Mouse (Mus musculus) liver, postnatal 0 days (tissue): ENCODE measurements around the gene H13. TPM values are rescaled to one million over a fixed set of nuclear protein-coding genes. Genes with fewer than 3 reads are reported as not detected.

ENCODE experiments used
- ATAC-seq: fragments of 200-750 bp; cut with Nextera tagmentation; 2 replicates; pipeline ENCODE4 v1.8.0; 2017; ENCODE audit warnings: mild to moderate bottlenecking, moderate library complexity
- DNase-seq: peaks from one replicate; pipeline ENCODE4 v3.0.0-alpha.2; 2016
- H3K27ac ChIP-seq: fragments of 300-500 bp; sonication (generic); 2 replicates; pipeline ENCODE4 v1.5.1; 2014; ENCODE audit warnings: antibody characterized with exemption, moderate library complexity, mild to moderate bottlenecking, low read depth
- H3K27me3 ChIP-seq: fragments of 300-500 bp; sonication (generic); 2 replicates; pipeline ENCODE4 v1.6.1; 2014; ENCODE audit warnings: low read length, control low read depth, mixed read lengths; ENCODE audit not compliant: insufficient read depth
- H3K36me3 ChIP-seq: fragments of 300-500 bp; sonication (generic); replicated peaks from 2 replicates; pipeline ENCODE4 v1.6.1; 2014; ENCODE audit warnings: mild to moderate bottlenecking, control low read depth, low read length, moderate library complexity, mixed read lengths; ENCODE audit not compliant: insufficient read depth
- H3K4me1 ChIP-seq: fragments of 300-500 bp; sonication (generic); 2 replicates; pipeline ENCODE4 v1.6.1; 2014; ENCODE audit warnings: antibody characterized with exemption, mild to moderate bottlenecking, control low read depth; ENCODE audit not compliant: insufficient read depth
- H3K4me2 ChIP-seq: fragments of 300-500 bp; sonication (generic); 2 replicates; pipeline ENCODE4 v1.6.1; 2014; ENCODE audit warnings: low read depth, mild to moderate bottlenecking, low read length, moderate library complexity, mixed read lengths
- H3K4me3 ChIP-seq: fragments of 300-500 bp; sonication (generic); 2 replicates; pipeline ENCODE4 v1.5.1; 2014; ENCODE audit warnings: low read depth, low read length
- H3K9ac ChIP-seq: fragments of 300-500 bp; sonication (generic); replicated peaks from 2 replicates; pipeline ENCODE4 v1.6.1; 2014; ENCODE audit warnings: mild to moderate bottlenecking, moderate library complexity
- H3K9me3 ChIP-seq: fragments of 300-500 bp; sonication (generic); 2 replicates; pipeline ENCODE4 v1.6.1; 2016; ENCODE audit warnings: mild to moderate bottlenecking, control low read depth, low read length, mixed read lengths
- CTCF ChIP-seq: sonication (generic); IDR thresholded peaks from 2 replicates; pipeline ENCODE4 v1.5.1; 2016; ENCODE audit warnings: antibody characterized with exemption, low read depth
- EP300 ChIP-seq: IDR thresholded peaks from 2 replicates; pipeline ENCODE4 v1.6.1; 2016; ENCODE audit warnings: antibody characterized with exemption, low read depth, mild to moderate bottlenecking
- WGBS: fragments of 180-500 bp; shearing (Covaris S2); extraction: QIAGEN DNeasy Blood & Tissue Kit; methylation state at CpG from one replicate; pipeline ENCODE4 v1.1.7; 2014; ENCODE audit not compliant: insufficient replicate concordance; 5-methylcytosine and 5-hydroxymethylcytosine counted together
- polyA plus RNA-seq: library from polyadenylated mRNA; unstranded; fragments of >200 nt; fragmentation: Nextera tagmentation; extraction: Ambion mirVana; gene quantifications from 2 replicates; pipeline ENCODE4 v1.2.1, GENCODE M21; 2015

The H13 gene
- polyA plus RNA-seq, 1 experiment from 2014 or later, result 63.8 TPM

- no peak for ATAC-seq
Observed at GRCm38 (mm10) chr2:152725178-152725750, 56.0 kb downstream of the H13 start.

GRCm38 (mm10) chr2:152726213-152726612, 57.0 kb downstream of the H13 start:
- ATAC-seq (no peak), DNase-seq (no peak)
- no peaks in the 10 kb centered on the region for H3K36me3 ChIP-seq
- H3K4me3 ChIP-seq, result no peak overlapping the region
- no peak overlapping the region for H3K4me2 ChIP-seq
- H3K9me3 ChIP-seq, result no peaks in the 10 kb centered on the region
- peaks cover 8% of the 10 kb centered on the region for H3K27me3 ChIP-seq
- no peak for TF ChIP-seq EP300
- no peak for TF ChIP-seq CTCF
- H3K27ac ChIP-seq, result no peak overlapping the region
- 83% methylated on average over 6 of the region's 6 CpGs for WGBS
- H3K4me1 ChIP-seq, result peaks cover 31% of the 10 kb centered on the region
- no peak overlapping the region for H3K9ac ChIP-seq

More at GRCm38 (mm10) chr2:152725178-152725750, 56.0 kb downstream of the H13 start:
- H3K4me1 ChIP-seq, result peaks cover 31% of the 10 kb centered on the region
- no peak for DNase-seq
- no peak overlapping the region for H3K27ac ChIP-seq
- no peak overlapping the region for H3K9ac ChIP-seq
- 55% methylated on average over 15 of the region's 15 CpGs for WGBS
- H3K4me3 ChIP-seq, result no peak overlapping the region
- H3K4me2 ChIP-seq, result no peak overlapping the region
- peaks cover 8% of the 10 kb centered on the region for H3K27me3 ChIP-seq
- TF ChIP-seq CTCF (no peak), EP300 (no peak)
- H3K36me3 ChIP-seq, result no peaks in the 10 kb centered on the region
- no peaks in the 10 kb centered on the region for H3K9me3 ChIP-seq

- no peak overlapping the region for H3K4me2 ChIP-seq
- peak overlapping the region; percentile 55; the same call in 1 of the 2 replicates for H3K27ac ChIP-seq
- no peaks in the 10 kb centered on the region for H3K36me3 ChIP-seq
- 40% methylated on average over 6 of the region's 6 CpGs for whole genome bisulfite sequencing
- no peak overlapping the region for H3K4me3 ChIP-seq
- no peak for TF ChIP-seq EP300
- TF ChIP-seq CTCF, result no peak
- H3K9ac ChIP-seq, result no peak overlapping the region; the same call in 1 of the 2 replicates
- peaks cover 8% of the 10 kb centered on the region for H3K27me3 ChIP-seq
- H3K4me1 ChIP-seq, result peaks cover 31% of the 10 kb centered on the region
- ATAC-seq, result no peak
- no peaks in the 10 kb centered on the region for H3K9me3 ChIP-seq
- no peak for DNase-seq
Observed at GRCm38 (mm10) chr2:152726751-152727335, 57.6 kb downstream of the H13 start.

GRCm38 (mm10) chr2:152727795-152728510, 58.7 kb downstream of the H13 start:
- peak overlapping the region; percentile 55 for H3K27ac ChIP-seq
- H3K36me3 ChIP-seq, result no peaks in the 10 kb centered on the region
- no peak overlapping the region for H3K9ac ChIP-seq
- H3K4me1 ChIP-seq, result peaks cover 31% of the 10 kb centered on the region
- H3K4me2 ChIP-seq, result no peak overlapping the region
- TF ChIP-seq EP300 (no peak), CTCF (no peak)
- peaks cover 8% of the 10 kb centered on the region for H3K27me3 ChIP-seq
- DNase-seq, result no peak
- no peaks in the 10 kb centered on the region for H3K9me3 ChIP-seq
- no peak overlapping the region for H3K4me3 ChIP-seq
- WGBS, result 68% methylated on average over 14 of the region's 14 CpGs
- ATAC-seq, result peak; percentile 29; the same call in 1 of the 2 replicates

- DNase-seq, result no peak
- ATAC-seq, result peak; percentile 28; the same call in 1 of the 2 replicates
Observed at GRCm38 (mm10) chr2:152728594-152728993, 59.3 kb downstream of the H13 start.

GRCm38 (mm10) chr2:152729013-152729635, 59.9 kb downstream of the H13 start:
- Histone ChIP-seq H3K27ac (peak overlapping the region; percentile 44), H3K27me3 (peaks cover under 1% of the 10 kb centered on the region), H3K4me1 (peaks cover 31% of the 10 kb centered on the region), H3K9ac (no peak overlapping the region), H3K4me2 (no peak overlapping the region), H3K4me3 (no peak overlapping the region), H3K9me3 (no peaks in the 10 kb centered on the region), H3K36me3 (no peaks in the 10 kb centered on the region)
- WGBS, result 25% methylated on average over 8 of the region's 8 CpGs
- peak; percentile 30 for ATAC-seq
- TF ChIP-seq EP300 (0 out of 2 replicates have a peak, but pooled peaks have one; percentile 29), CTCF (no peak)
- DNase-seq, result no peak

More at GRCm38 (mm10) chr2:152728594-152728993, 59.3 kb downstream of the H13 start:
- Histone ChIP-seq H3K27me3 (peaks cover 6% of the 10 kb centered on the region), H3K36me3 (no peaks in the 10 kb centered on the region), H3K4me3 (no peak overlapping the region), H3K9me3 (no peaks in the 10 kb centered on the region), H3K4me1 (peaks cover 33% of the 10 kb centered on the region), H3K27ac (peak overlapping the region; percentile 44), H3K4me2 (no peak overlapping the region), H3K9ac (no peak overlapping the region)
- TF ChIP-seq EP300, result no peak
- TF ChIP-seq CTCF, result no peak
- WGBS, result 58% methylated on average over 7 of the region's 7 CpGs
